Mouse (Mus musculus) limb, embryonic 15.5 days (tissue): ENCODE data around the gene Fam25c. TPM values are rescaled to one million over a fixed set of nuclear protein-coding genes. Genes with fewer than 3 reads are reported as not detected.
"Not testable (repeated sequence)": the region's sequence is repeated elsewhere in the genome, so short reads cannot be mapped to it uniquely, and the experiment has no call there.

ENCODE experiments used
- ATAC-seq: fragments of 200-750 bp; cut with Nextera tagmentation; 2 replicates; pipeline ENCODE4 v1.8.0; 2017; ENCODE audit warnings: low read depth, moderate TSS enrichment; ENCODE audit not compliant: insufficient number of reproducible peaks, low FRiP score, low TSS enrichment
- H3K27ac ChIP-seq: fragments of 300-500 bp; sonication (generic); 2 replicates; pipeline ENCODE4 v1.5.1; 2015; ENCODE audit warnings: moderate library complexity, mild to moderate bottlenecking, inconsistent platforms
- H3K27me3 ChIP-seq: fragments of 300-500 bp; sonication (generic); 2 replicates; pipeline ENCODE4 v1.6.1; 2015; ENCODE audit warnings: inconsistent platforms
- H3K36me3 ChIP-seq: fragments of 300-500 bp; sonication (generic); 2 replicates; pipeline ENCODE4 v1.6.1; 2015; ENCODE audit warnings: inconsistent platforms
- H3K4me1 ChIP-seq: fragments of 300-500 bp; sonication (generic); 2 replicates; pipeline ENCODE4 v1.6.1; 2015; ENCODE audit warnings: inconsistent platforms
- H3K4me2 ChIP-seq: fragments of 300-500 bp; sonication (generic); 2 replicates; pipeline ENCODE4 v1.6.1; 2015; ENCODE audit warnings: mild to moderate bottlenecking, inconsistent platforms
- H3K4me3 ChIP-seq: fragments of 300-500 bp; sonication (generic); 2 replicates; pipeline ENCODE4 v1.5.1; 2015; ENCODE audit warnings: mild to moderate bottlenecking, inconsistent platforms
- H3K9ac ChIP-seq: fragments of 300-500 bp; sonication (generic); 2 replicates; pipeline ENCODE4 v1.6.1; 2015; ENCODE audit warnings: inconsistent platforms
- H3K9me3 ChIP-seq: fragments of 300-500 bp; sonication (generic); 2 replicates; pipeline ENCODE4 v1.6.1; 2016; ENCODE audit warnings: inconsistent platforms
- WGBS: fragments of 180-500 bp; shearing (Covaris S2); methylation state at CpG from one replicate; pipeline ENCODE4 v1.1.7; 2015; 5-methylcytosine and 5-hydroxymethylcytosine counted together
- polyA plus RNA-seq: library from polyadenylated mRNA; unstranded; fragments of >200 nt; fragmentation: Nextera tagmentation; extraction: Ambion mirVana; gene quantifications from 2 replicates; pipeline ENCODE4 v1.2.1, GENCODE M21; 2015

Fam25c gene
- polyA plus RNA-seq, 1 experiment from 2014 or later: 171 TPM

- Histone ChIP-seq H3K27me3 (no peaks in the 10 kb centered on the region), H3K4me1 (peaks cover 27% of the 10 kb centered on the region), H3K9ac (no peak overlapping the region), H3K36me3 (no peaks in the 10 kb centered on the region), H3K4me3 (peak overlapping the region; percentile 7; the same call in 1 of the 2 replicates), H3K4me2 (no peak overlapping the region), H3K27ac (no peak overlapping the region), H3K9me3 (no peaks in the 10 kb centered on the region)
- WGBS: 58% methylated on average over 5 of the region's 5 CpGs
- ATAC-seq: no peak
These were observed 20.7 kb upstream of the Fam25c start for GRCm38 (mm10) chr14:34375941-34376340.

DNA sequence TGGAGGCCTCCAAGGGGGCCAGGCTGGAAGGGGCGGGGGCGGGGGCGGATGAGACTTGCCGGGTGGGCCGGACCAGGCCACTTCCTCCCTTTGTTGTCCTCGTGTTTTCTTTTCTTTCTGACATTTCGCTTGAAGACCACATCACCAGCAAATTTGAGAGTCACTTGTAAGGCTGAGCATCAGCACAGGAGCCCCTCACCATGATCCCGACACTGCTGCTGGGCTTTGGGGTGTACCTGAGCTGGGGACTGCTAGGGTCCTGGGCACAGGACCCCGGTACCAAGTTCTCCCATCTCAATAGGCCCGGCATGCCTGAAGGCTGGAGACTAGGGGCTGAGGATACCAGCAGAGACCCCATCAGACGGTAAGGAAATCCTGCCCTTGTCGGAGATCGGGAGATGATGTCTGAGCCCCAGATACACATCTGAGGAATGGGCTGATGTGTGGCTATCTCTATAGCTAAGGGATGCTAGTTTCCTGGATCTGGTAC lies 20.2 kb upstream of the Fam25c start, which contains the start of gene Mmrn2:
TSS of gene Mmrn2 (plus strand) at position 51 of the 490 bp plus-strand sequence.
- Histone ChIP-seq H3K9ac (no peak within 1 kb of the TSS), H3K4me3 (peak within 1 kb of the TSS; percentile 7; the same call in 1 of the 2 replicates), H3K36me3 (no peaks in the 10 kb centered on the region), H3K9me3 (no peaks in the 10 kb centered on the region), H3K27me3 (no peaks in the 10 kb centered on the region), H3K4me2 (no peak within 1 kb of the TSS), H3K4me1 (peaks cover 27% of the 10 kb centered on the region), H3K27ac (no peak within 1 kb of the TSS)
- ATAC-seq: no peak
- 83% methylated on average over 13 of the region's 13 CpGs for WGBS

- H3K9me3 ChIP-seq: no peaks in the 10 kb centered on the region
- no peak within 1 kb of the TSS for H3K4me2 ChIP-seq
- no peak within 1 kb of the TSS for H3K27ac ChIP-seq
- peaks cover 27% of the 10 kb centered on the region for H3K4me1 ChIP-seq
- H3K27me3 ChIP-seq: no peaks in the 10 kb centered on the region
- H3K9ac ChIP-seq: no peak within 1 kb of the TSS
- 44% methylated on average over 10 of the region's 10 CpGs for WGBS
- H3K36me3 ChIP-seq: no peaks in the 10 kb centered on the region
- H3K4me3 ChIP-seq: peak within 1 kb of the TSS; percentile 7; the same call in 1 of the 2 replicates
- ATAC-seq: no peak
These were observed 19.3 kb upstream of the Fam25c start, which contains the start of gene Sncg for GRCm38 (mm10) chr14:34374577-34374976. TSS of gene Sncg (minus strand) at chr14:34374789.

- ATAC-seq: no peak
- WGBS: 79% methylated on average over 6 of the region's 6 CpGs
These were observed 18.3 kb upstream of the Fam25c start for GRCm38 (mm10) chr14:34373581-34373980.

DNA sequence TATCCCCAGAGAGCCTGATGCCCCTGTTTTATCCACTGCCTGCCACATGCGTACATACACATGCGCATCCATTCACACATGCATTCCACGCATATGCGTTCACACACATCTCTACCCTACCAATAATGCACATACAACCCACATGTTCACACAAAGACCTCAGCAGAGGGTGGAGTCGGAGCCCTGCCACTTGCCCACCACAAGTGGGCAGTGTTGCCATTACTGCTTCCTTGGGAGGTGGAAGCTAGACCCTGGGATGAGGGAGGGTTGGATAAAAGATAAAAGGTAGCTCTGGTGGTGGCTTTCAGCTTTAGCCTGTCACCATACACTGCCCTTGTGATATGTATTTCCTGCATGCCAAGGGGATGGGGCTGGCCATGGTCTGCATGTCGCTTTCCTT lies 17.4 kb upstream of the Fam25c start:
- Histone ChIP-seq H3K27me3 (no peaks in the 10 kb centered on the region), H3K4me2 (no peak overlapping the region), H3K9me3 (no peaks in the 10 kb centered on the region), H3K36me3 (no peaks in the 10 kb centered on the region), H3K9ac (no peak overlapping the region), H3K4me1 (peaks cover 14% of the 10 kb centered on the region), H3K4me3 (no peak overlapping the region), H3K27ac (no peak overlapping the region)
- WGBS: 82% methylated on average over 6 of the region's 6 CpGs
- ATAC-seq: no peak

More at GRCm38 (mm10) chr14:34373581-34373980, 18.3 kb upstream of the Fam25c start:
- Histone ChIP-seq H3K9me3 (no peaks in the 10 kb centered on the region), H3K4me3 (no peak overlapping the region), H3K27ac (no peak overlapping the region), H3K9ac (no peak overlapping the region), H3K36me3 (no peaks in the 10 kb centered on the region), H3K27me3 (no peaks in the 10 kb centered on the region), H3K4me2 (no peak overlapping the region), H3K4me1 (peaks cover 20% of the 10 kb centered on the region)

- WGBS: 62% methylated on average over 2 of the region's 2 CpGs
- Histone ChIP-seq H3K27ac (no peak overlapping the region), H3K4me1 (peaks cover 14% of the 10 kb centered on the region), H3K4me2 (no peak overlapping the region), H3K36me3 (no peaks in the 10 kb centered on the region), H3K9ac (no peak overlapping the region), H3K4me3 (no peak overlapping the region), H3K9me3 (no peaks in the 10 kb centered on the region), H3K27me3 (no peaks in the 10 kb centered on the region)
- no peak for ATAC-seq
These were observed 16.5 kb upstream of the Fam25c start for GRCm38 (mm10) chr14:34371763-34372162.

GRCm38 (mm10) chr14:34370921-34371320 lies 15.7 kb upstream of the Fam25c start:
- Histone ChIP-seq H3K9me3 (no peaks in the 10 kb centered on the region), H3K4me3 (no peak overlapping the region), H3K9ac (no peak overlapping the region), H3K36me3 (no peaks in the 10 kb centered on the region), H3K4me2 (no peak overlapping the region), H3K27ac (no peak overlapping the region), H3K4me1 (peaks cover 10% of the 10 kb centered on the region), H3K27me3 (no peaks in the 10 kb centered on the region)
- no peak for ATAC-seq
- WGBS: 80% methylated on average over 3 of the region's 3 CpGs

DNA sequence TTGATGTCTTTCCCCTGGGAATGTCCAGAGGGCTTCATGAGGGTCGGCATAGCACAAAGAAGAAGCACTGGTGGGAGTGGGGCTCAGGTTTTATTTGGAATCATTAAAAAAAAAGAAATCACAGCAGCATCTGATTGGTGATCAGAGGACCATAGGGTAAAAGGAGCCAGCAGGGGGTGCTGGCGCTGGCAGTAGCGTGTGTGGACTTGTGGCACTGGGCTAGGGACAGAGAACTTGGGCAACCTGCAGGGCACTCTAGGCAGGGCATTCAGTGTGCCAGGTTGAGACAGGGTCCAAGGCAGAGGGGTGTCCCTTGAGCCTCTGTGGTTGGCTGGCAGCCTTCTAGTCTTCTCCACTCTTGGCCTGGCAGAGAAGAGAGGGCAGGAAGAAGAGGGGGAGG lies 15.0 kb upstream of the Fam25c start:
- WGBS: 67% methylated on average over 3 of the region's 3 CpGs
- peaks cover 8% of the 10 kb centered on the region; the same call in 1 of the 2 replicates for H3K4me1 ChIP-seq
- no peak for ATAC-seq
- no peaks in the 10 kb centered on the region for H3K36me3 ChIP-seq
- no peak overlapping the region for H3K4me3 ChIP-seq
- H3K9me3 ChIP-seq: no peaks in the 10 kb centered on the region
- no peaks in the 10 kb centered on the region for H3K27me3 ChIP-seq
- H3K9ac ChIP-seq: no peak overlapping the region
- H3K4me2 ChIP-seq: no peak overlapping the region
- H3K27ac ChIP-seq: no peak overlapping the region

GRCm38 (mm10) chr14:34365147-34365507 lies 9.9 kb upstream of the Fam25c start:
- no peaks in the 10 kb centered on the region for H3K36me3 ChIP-seq
- ATAC-seq: no peak
- no peaks in the 10 kb centered on the region; the same call in 1 of the 2 replicates for H3K27me3 ChIP-seq
- no peak overlapping the region for H3K4me3 ChIP-seq
- WGBS: 89% methylated on average over 2 of the region's 2 CpGs
- no peak overlapping the region for H3K27ac ChIP-seq
- peaks cover 14% of the 10 kb centered on the region for H3K4me1 ChIP-seq
- H3K9me3 ChIP-seq: no peaks in the 10 kb centered on the region
- no peak overlapping the region for H3K9ac ChIP-seq
- no peak overlapping the region for H3K4me2 ChIP-seq

DNA sequence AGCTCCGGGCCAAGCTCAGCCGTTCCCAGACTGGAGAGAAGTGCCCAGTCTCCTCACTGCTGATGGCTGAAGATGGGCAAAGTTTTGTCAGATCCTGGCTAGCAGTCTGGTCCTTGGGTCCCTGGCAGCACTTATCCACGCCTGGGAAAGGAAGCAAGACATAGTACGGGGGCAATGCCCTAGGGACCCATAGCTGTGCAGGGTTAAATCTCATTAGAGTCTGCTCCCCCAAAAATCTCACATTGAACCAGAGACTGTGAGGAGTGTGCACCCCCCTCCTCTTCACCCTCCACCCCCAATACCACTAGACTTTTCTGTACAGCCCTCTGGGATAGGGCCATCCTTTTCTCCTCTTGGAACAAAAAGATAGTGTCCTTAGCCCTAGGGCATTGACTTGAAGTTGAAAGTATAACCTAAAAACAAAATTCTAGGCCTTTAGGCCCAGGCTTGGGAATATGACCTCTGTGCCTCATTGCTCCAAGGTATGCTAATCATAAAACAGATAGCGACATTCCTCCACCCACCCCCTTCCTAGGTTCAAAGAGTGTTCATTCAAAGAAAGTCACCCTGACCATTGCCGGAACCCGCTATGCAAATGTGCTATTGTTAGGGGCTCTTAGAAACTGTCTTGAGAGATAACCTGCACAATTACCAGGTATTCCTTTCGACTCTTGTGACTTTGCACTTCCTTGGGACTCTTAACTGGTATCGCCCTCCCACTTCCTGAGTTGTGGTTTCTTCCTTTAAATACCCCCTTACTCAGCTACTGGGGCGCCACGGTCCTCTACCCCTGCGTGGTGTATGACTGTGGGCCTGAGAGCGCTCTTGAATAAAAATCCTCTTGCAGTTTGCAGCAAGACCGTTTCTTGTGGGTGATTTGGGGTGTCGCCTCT lies 9.3 kb upstream of the Fam25c start:
- 78% methylated on average over 15 of the region's 15 CpGs for WGBS
- Histone ChIP-seq H3K4me3 (peak overlapping the region; percentile 43), H3K4me2 (peak overlapping the region; percentile 84), H3K4me1 (peaks cover 14% of the 10 kb centered on the region)
- not testable (repeated sequence) for ATAC-seq, H3K9ac ChIP-seq, H3K9me3 ChIP-seq, H3K27ac ChIP-seq, H3K36me3 ChIP-seq, H3K27me3 ChIP-seq

GRCm38 (mm10) chr14:34363490-34364253 lies 8.4 kb upstream of the Fam25c start:
- no peaks in the 10 kb centered on the region; the same call in 1 of the 2 replicates for H3K27me3 ChIP-seq
- peak overlapping the region; percentile 84 for H3K4me2 ChIP-seq
- H3K36me3 ChIP-seq: no peaks in the 10 kb centered on the region
- H3K27ac ChIP-seq: no peak overlapping the region
- H3K9ac ChIP-seq: peak overlapping the region; percentile 39
- peak overlapping the region; percentile 43 for H3K4me3 ChIP-seq
- H3K4me1 ChIP-seq: peaks cover 14% of the 10 kb centered on the region
- 3% methylated on average over 32 of the region's 32 CpGs for WGBS
- H3K9me3 ChIP-seq: no peaks in the 10 kb centered on the region
- peak; percentile 84 for ATAC-seq
